Mouse (Mus musculus) bone marrow, adult 2 months (tissue): ENCODE data around the gene Fbxw11. TPM values are rescaled to one million over a fixed set of nuclear protein-coding genes. Genes with fewer than 3 reads are reported as not detected.
A peak's percentile ranks its signal among the peaks of the same experiment; 100 is the strongest.
"Not testable (repeated sequence)": the region's sequence is repeated elsewhere in the genome, so short reads cannot be mapped to it uniquely, and the experiment has no call there.

Source experiments
- H3K27ac ChIP-seq: fragments of 200-500 bp; 2 replicates; pipeline ENCODE4 v1.5.1; 2012; ENCODE audit warnings: low read depth, mild to moderate bottlenecking, control low read depth, inconsistent platforms, low read length; ENCODE audit not compliant: control insufficient read depth, poor library complexity, insufficient read depth
- H3K4me1 ChIP-seq: fragments of 200-500 bp; 2 replicates; pipeline ENCODE4 v1.6.1; 2011; ENCODE audit warnings: low read length; ENCODE audit not compliant: control insufficient read depth, insufficient read depth
- H3K4me3 ChIP-seq: fragments of 200-500 bp; replicated peaks from 2 replicates; pipeline ENCODE3; 2011; ENCODE audit warnings: mild to moderate bottlenecking, low read depth, low read length, control low read depth; ENCODE audit not compliant: control insufficient read depth
- CTCF ChIP-seq: fragments of 200-500 bp; IDR thresholded peaks from 2 replicates; pipeline ENCODE4 v1.5.1; 2011; ENCODE audit warnings: low read length, control low read depth; ENCODE audit not compliant: control insufficient read depth, insufficient read depth
- POLR2A ChIP-seq: fragments of 200-500 bp; IDR thresholded peaks from 2 replicates; pipeline ENCODE4 v1.6.1; 2011; ENCODE audit warnings: low read depth, mild to moderate bottlenecking, control low read depth, low read length, borderline replicate concordance; ENCODE audit not compliant: control insufficient read depth
- WGBS: fragments of 180-500 bp; shearing (Covaris S2); methylation state at CpG from one replicate; pipeline ENCODE4 v1.1.7; 2018; 5-methylcytosine and 5-hydroxymethylcytosine counted together
- polyA plus RNA-seq: library from polyadenylated mRNA; stranded (reverse); fragments of >200 nt; gene quantifications from 2 replicates; pipeline ENCODE4 v1.2.4, GENCODE M21; 2011; ENCODE audit warnings: low replicate concordance; ENCODE audit not compliant: missing spikeins, insufficient read depth, insufficient read length

Gene Fbxw11
- polyA plus RNA-seq, 1 experiment = 12.8 TPM

DNA sequence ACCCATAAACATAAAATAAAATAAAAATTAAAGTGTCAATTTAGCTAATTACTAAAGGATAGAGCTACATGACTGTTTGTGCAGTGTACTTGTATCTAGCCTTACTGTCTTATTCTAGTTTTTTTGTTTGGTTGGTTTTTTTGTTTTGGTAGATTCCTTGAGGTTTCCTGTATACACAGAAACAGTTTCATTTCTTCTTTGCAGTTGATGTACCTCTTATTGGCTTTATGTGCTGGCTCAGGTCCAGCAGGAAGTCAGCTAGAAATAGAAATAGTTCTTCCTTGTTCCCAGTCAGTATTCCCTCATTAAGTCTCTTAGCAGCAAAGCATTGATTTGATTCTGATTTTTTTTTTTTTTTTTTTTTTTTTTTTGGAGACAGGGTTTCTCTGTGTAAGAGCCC, 35.2 kb upstream of the Fbxw11 start:
- TF ChIP-seq POLR2A (no peak), CTCF (no peak)
- Histone ChIP-seq H3K27ac (no peak overlapping the region), H3K4me1 (no peaks in the 10 kb centered on the region), H3K4me3 (no peak overlapping the region)

DNA sequence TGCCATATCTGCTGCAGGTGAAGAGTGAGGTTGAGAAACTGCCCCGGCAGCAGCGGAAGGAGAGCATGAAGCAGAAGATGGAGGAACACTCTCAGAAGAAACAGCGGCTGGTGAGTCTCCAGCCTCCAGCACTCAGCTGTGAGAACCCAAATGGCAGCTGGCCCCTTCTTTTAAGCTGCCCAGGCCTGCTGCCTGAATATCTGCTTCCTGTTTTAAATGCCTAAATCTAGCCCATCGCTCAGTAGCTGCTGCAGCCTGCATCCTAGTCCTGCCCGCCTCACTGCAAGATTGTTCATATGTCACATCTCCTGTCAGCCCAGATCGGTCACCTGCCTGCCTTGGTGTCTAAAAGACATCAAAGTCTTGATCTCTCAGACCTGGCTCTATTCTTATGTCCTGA, 31.9 kb upstream of the Fbxw11 start:
- Histone ChIP-seq H3K4me1 (no peaks in the 10 kb centered on the region), H3K27ac (no peak overlapping the region), H3K4me3 (no peak overlapping the region)
- TF ChIP-seq POLR2A = no peak
- no peak for TF ChIP-seq CTCF
- 92% methylated on average over 6 of the region's 6 CpGs for WGBS

DNA sequence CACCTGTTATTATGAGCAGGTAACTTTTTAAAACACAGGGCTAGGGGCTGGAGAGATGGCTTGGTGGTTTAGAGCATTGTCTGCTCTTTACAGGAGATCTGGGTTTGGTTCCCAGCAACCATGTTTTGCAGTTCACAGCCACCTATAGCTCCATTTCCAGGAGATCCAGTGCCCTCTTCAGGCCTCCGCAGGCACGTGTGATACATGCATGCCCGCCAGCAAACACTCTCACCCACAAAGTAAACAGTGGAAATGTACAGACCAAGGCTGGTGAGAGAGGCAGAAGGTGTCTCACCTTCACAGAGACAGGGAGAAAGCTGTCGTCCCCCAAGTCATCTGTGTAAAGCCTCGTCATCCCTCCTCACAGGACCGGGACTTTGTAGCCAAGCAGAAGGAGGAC, 30.2 kb upstream of the Fbxw11 start:
- no peak for TF ChIP-seq POLR2A
- no peak for TF ChIP-seq CTCF
- Histone ChIP-seq H3K4me3 (no peak overlapping the region), H3K4me1 (no peaks in the 10 kb centered on the region), H3K27ac (no peak overlapping the region)
- 84% methylated on average over 6 of the region's 6 CpGs for WGBS

DNA sequence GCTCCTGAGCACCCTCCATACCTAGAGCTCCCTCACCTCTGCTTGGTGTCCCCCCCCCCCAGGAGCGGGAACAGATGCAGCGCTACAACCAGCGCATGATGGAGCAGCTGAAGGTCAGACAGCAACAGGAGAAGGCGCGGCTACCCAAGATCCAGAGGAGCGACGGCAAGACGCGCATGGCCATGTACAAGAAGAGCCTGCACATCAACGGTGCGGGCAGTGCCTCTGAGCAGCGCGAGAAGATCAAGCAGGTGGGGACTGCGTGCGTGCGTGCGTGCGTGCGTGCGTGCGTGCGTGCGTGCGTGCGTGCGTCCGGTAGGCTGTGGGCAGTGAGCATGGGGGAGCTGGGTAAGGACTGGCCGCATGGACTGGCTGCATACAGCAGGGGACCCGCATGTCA, 28.1 kb upstream of the Fbxw11 start:
- Histone ChIP-seq H3K4me3 (no peak overlapping the region), H3K4me1 (peaks cover 5% of the 10 kb centered on the region; the same call in 1 of the 2 replicates), H3K27ac (no peak overlapping the region)
- 96% methylated on average over 29 of the region's 29 CpGs for WGBS
- TF ChIP-seq POLR2A = no peak
- TF ChIP-seq CTCF = no peak

DNA sequence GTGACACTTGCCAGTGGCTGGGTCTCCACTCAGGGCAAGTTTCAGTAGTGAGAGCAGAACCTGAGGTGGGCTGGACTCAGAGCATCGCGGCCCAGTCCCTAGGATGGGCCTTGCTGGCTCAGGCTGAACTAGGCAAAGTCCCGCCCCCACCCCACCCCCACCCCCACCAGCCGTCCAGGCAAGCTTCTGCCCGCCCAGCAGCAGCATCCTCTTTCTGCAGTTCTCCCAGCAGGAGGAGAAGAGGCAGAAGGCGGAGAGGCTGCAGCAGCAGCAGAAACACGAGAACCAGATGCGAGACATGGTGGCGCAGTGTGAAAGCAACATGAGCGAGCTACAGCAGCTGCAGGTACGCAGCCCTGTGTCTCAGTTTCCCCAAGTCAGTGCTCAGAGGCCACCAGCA, 27.0 kb upstream of the Fbxw11 start:
- 69% methylated on average over 11 of the region's 11 CpGs for WGBS
- peaks cover 5% of the 10 kb centered on the region; the same call in 1 of the 2 replicates for H3K4me1 ChIP-seq

DNA sequence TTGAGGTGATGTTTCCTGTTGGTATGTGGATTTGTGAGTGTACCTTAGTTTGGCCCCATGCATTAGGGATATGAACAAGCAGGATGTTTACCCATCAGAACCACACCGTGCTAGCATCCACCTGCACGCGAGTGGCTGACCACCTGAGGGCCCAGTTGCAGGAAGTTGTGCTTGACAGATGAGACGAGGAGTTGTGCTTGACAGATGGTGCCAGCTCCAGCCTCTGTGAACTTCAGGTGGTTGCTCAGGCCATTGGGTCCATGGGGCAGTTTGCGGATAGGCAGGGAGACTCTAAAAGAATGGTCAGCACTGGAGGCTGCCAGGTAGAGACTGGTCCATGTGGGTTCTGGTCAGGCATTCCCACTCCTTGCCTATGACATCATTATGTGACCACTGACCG, 26.4 kb upstream of the Fbxw11 start:
- Histone ChIP-seq H3K4me3 (no peak overlapping the region), H3K27ac (no peak overlapping the region), H3K4me1 (peaks cover 5% of the 10 kb centered on the region; the same call in 1 of the 2 replicates)
- TF ChIP-seq CTCF (no peak), POLR2A (no peak)
- WGBS = 82% methylated on average over 6 of the region's 6 CpGs

More for the DNA sequence above, 27.0 kb upstream of the Fbxw11 start:
- H3K4me3 ChIP-seq = no peak overlapping the region
- H3K27ac ChIP-seq = no peak overlapping the region
- TF ChIP-seq CTCF = no peak
- TF ChIP-seq POLR2A = no peak

DNA sequence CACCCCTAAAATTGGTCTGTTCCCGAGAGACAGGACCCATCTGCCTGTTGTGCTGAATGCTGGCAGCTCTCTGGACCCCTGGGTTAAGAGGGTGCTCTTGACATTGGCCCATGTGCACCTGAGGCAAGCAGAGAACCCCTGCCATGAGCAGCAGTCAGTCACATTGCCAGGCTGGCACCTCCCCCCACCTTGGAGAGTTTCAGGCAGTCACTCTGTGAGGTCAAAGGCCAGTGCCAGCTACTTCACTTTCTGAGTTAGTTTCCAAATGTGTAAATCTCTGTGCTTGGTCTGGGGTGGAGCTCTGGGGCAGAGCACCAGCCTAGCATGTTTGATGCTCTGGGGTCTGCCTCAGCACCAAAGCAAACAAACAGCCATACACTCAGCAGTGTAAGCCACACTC, 24.5 kb upstream of the Fbxw11 start:
- H3K4me3 ChIP-seq = no peak overlapping the region
- TF ChIP-seq POLR2A (no peak), CTCF (no peak)
- WGBS = 74% methylated on average over 1 of the region's 1 CpGs
- H3K27ac ChIP-seq = no peak overlapping the region
- peaks cover 5% of the 10 kb centered on the region; the same call in 1 of the 2 replicates for H3K4me1 ChIP-seq

DNA sequence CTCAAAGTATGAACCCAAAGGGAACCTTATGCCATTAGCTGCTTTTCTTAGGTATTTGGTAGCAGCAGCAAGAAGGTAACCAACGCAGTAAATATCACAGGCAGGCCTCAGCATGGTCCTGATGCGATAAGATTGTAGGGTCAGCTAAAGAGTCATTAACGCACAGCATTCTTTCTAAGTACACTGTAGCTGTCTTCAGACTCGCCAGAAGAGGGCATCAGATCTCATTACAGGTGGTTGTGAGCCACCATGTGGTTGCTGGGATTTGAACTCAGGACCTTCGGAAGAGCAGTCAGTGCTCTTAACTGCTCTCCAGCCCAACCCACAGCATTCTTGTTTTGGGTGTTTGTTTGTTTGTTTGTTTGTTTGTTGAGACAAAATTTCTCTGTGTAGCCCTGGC, 23.9 kb upstream of the Fbxw11 start:
- not testable (repeated sequence) for H3K4me1 ChIP-seq, H3K27ac ChIP-seq, H3K4me3 ChIP-seq
- WGBS = 85% methylated on average over 5 of the region's 5 CpGs

DNA sequence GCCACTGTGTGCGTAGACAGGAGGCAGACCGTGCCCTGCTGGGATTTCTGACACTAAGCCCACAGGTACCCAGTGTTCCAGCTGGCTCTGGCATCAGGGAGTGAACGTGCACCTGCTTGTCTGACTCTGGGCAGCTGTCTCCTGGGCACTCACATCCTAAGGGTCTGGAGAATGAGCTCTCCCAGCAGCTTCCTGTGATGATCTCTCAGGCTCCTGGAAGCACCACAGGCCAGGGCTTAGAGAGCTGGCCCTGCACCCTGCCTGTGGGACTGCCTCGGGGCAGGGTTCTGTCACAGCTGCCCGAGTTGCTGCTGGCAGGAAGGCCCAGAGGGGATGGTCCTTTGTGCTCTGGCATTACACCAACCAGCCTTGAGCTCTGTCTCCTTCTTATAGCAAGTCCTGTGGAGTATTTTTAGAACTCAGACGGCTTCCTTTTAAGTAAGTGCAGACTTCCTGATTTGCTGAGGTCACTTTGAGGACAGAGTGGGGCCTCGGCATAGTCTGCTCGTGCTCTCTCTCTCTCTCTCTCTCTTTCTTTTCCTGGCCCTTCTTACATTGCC, 23.2 kb upstream of the Fbxw11 start:
- peaks cover 5% of the 10 kb centered on the region; the same call in 1 of the 2 replicates for H3K4me1 ChIP-seq
- no peak overlapping the region for H3K4me3 ChIP-seq
- TF ChIP-seq CTCF (no peak), POLR2A (0 out of 2 replicates have a peak, but pooled peaks have one; percentile 15)
- peak overlapping the region; percentile 34 for H3K27ac ChIP-seq
- WGBS = 24% methylated on average over 8 of the region's 8 CpGs
